Mouse (Mus musculus) hindbrain, embryonic 15.5 days (tissue): ENCODE results near the gene Mylk. TPM values are rescaled to one million over a fixed set of nuclear protein-coding genes. Genes with fewer than 3 reads are reported as not detected.

Source experiments
- ATAC-seq: fragments of 200-750 bp; cut with Nextera tagmentation; 2 replicates; pipeline ENCODE4 v1.8.0; 2017; ENCODE audit warnings: low read depth, moderate number of reproducible peaks, moderate TSS enrichment; ENCODE audit not compliant: low FRiP score
- H3K27ac ChIP-seq: fragments of 300-500 bp; sonication (generic); replicated peaks from 2 replicates; pipeline ENCODE4 v1.5.1; 2015; ENCODE audit warnings: mild to moderate bottlenecking, inconsistent platforms
- H3K27me3 ChIP-seq: fragments of 300-500 bp; sonication (generic); 2 replicates; pipeline ENCODE4 v1.6.1; 2015; ENCODE audit warnings: control low read depth, inconsistent platforms
- H3K36me3 ChIP-seq: fragments of 300-500 bp; sonication (generic); 2 replicates; pipeline ENCODE4 v1.6.1; 2015; ENCODE audit warnings: control low read depth, inconsistent platforms
- H3K4me1 ChIP-seq: fragments of 300-500 bp; sonication (generic); replicated peaks from 2 replicates; pipeline ENCODE4 v1.6.1; 2015; ENCODE audit warnings: control low read depth, inconsistent platforms
- H3K4me2 ChIP-seq: fragments of 300-500 bp; sonication (generic); 2 replicates; pipeline ENCODE4 v1.6.1; 2015; ENCODE audit warnings: moderate library complexity, mild to moderate bottlenecking, inconsistent platforms
- H3K4me3 ChIP-seq: fragments of 300-500 bp; sonication (generic); 2 replicates; pipeline ENCODE4 v1.5.1; 2015; ENCODE audit warnings: mild to moderate bottlenecking, inconsistent platforms
- H3K9ac ChIP-seq: fragments of 300-500 bp; sonication (generic); 2 replicates; pipeline ENCODE4 v1.6.1; 2015; ENCODE audit warnings: inconsistent platforms
- H3K9me3 ChIP-seq: fragments of 300-500 bp; sonication (generic); 2 replicates; pipeline ENCODE4 v1.6.1; 2016; ENCODE audit warnings: control low read depth, inconsistent platforms
- WGBS: fragments of 180-500 bp; shearing (Covaris S2); methylation state at CpG from one replicate; pipeline ENCODE4 v1.1.7; 2015; 5-methylcytosine and 5-hydroxymethylcytosine counted together
- polyA plus RNA-seq: library from polyadenylated mRNA; unstranded; fragments of >200 nt; fragmentation: Nextera tagmentation; extraction: Ambion mirVana; gene quantifications from 2 replicates; pipeline ENCODE4 v1.2.1, GENCODE M21; 2015

The Mylk gene
- polyA plus RNA-seq, 1 experiment from 2014 or later: 5.3 TPM

GRCm38 (mm10) chr16:34958667-34959066, 213.7 kb downstream of the Mylk start:
- Histone ChIP-seq H3K36me3 (no peaks in the 10 kb centered on the region), H3K4me1 (peaks cover 4% of the 10 kb centered on the region; the same call in 1 of the 2 replicates), H3K4me3 (no peak overlapping the region), H3K4me2 (no peak overlapping the region), H3K9ac (no peak overlapping the region), H3K9me3 (no peaks in the 10 kb centered on the region), H3K27ac (no peak overlapping the region), H3K27me3 (no peaks in the 10 kb centered on the region)
- WGBS: 22% methylated on average over 9 of the region's 9 CpGs
- ATAC-seq: no peak; the same call in 1 of the 2 replicates

- no peak overlapping the region for H3K4me3 ChIP-seq
- ATAC-seq: no peak
- no peaks in the 10 kb centered on the region for H3K9me3 ChIP-seq
- H3K4me2 ChIP-seq: no peak overlapping the region
- no peaks in the 10 kb centered on the region for H3K27me3 ChIP-seq
- H3K27ac ChIP-seq: no peak overlapping the region
- peaks cover 4% of the 10 kb centered on the region; the same call in 1 of the 2 replicates for H3K4me1 ChIP-seq
- H3K36me3 ChIP-seq: no peaks in the 10 kb centered on the region
- no peak overlapping the region for H3K9ac ChIP-seq
- WGBS: 87% methylated on average over 5 of the region's 5 CpGs
Observed at GRCm38 (mm10) chr16:34959261-34959660, 214.3 kb downstream of the Mylk start.

- Histone ChIP-seq H3K9ac (no peak overlapping the region), H3K4me3 (no peak overlapping the region), H3K4me2 (no peak overlapping the region), H3K27ac (no peak overlapping the region), H3K9me3 (no peaks in the 10 kb centered on the region), H3K4me1 (peaks cover 4% of the 10 kb centered on the region; the same call in 1 of the 2 replicates), H3K36me3 (no peaks in the 10 kb centered on the region), H3K27me3 (no peaks in the 10 kb centered on the region)
- ATAC-seq: no peak
- WGBS: 73% methylated on average over 5 of the region's 5 CpGs
Observed at GRCm38 (mm10) chr16:34960243-34960642, 215.2 kb downstream of the Mylk start.

DNA sequence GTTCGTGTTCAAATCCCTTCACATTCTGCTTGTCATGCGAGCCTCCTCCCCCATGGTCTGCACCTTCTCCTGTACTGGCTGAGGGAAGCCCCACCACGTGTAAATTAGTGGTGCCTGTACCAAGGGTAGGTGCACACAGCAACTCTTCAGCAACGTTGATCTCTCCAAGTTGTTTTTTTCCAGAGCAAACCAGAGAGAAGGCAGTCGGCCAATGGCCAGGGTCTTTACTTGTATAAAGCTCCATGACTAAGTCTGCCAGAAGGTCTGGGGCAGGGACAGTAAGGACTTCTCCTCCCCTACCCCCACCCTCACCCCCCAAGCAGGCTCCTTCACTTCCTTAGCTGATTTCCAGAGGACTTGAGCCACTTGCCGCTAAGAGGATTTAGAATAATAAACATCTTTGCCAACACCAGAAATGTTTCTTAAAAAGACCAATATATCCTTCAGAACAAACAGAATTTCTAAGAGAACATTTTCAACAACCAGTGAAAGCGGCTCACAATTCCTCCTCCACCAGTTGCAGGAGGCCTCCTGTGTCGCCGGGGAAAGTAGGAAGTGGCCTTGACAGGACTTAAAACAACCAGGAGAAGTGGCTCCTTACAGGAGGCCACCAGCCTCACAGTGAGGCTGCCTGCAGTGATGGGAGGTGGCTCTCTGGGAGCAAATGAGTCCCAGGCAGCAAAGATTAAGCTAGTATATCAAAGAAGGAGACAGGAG, 216.0 kb downstream of the Mylk start:
- peaks cover 4% of the 10 kb centered on the region; the same call in 1 of the 2 replicates for H3K4me1 ChIP-seq
- H3K9ac ChIP-seq: no peak overlapping the region
- WGBS: 69% methylated on average over 9 of the region's 9 CpGs
- H3K4me3 ChIP-seq: no peak overlapping the region
- no peaks in the 10 kb centered on the region for H3K9me3 ChIP-seq
- H3K4me2 ChIP-seq: no peak overlapping the region
- H3K36me3 ChIP-seq: no peaks in the 10 kb centered on the region
- no peak overlapping the region for H3K27ac ChIP-seq
- no peak for ATAC-seq
- H3K27me3 ChIP-seq: no peaks in the 10 kb centered on the region

DNA sequence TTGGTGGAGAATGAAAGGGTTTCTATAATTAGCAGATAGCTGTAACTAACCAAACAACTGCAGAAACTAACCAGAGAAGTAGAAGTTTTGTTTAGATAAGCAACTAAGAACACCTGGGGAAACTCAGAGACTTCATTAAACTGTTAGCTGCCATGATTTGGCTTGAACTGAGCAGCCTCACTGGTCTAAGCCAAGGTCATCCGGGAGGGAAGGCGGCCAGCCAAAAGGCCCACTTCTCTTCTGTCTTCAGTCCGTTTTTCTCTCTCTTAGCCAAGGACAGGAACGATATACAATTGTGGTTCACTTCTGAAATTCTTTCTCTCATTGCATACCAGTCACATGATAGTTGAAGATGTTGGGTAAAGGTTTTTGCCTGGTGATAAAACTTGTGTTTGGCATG, 217.3 kb downstream of the Mylk start:
- no peaks in the 10 kb centered on the region for H3K27me3 ChIP-seq
- H3K9me3 ChIP-seq: no peaks in the 10 kb centered on the region
- H3K27ac ChIP-seq: no peak overlapping the region
- H3K4me3 ChIP-seq: no peak overlapping the region
- no peaks in the 10 kb centered on the region for H3K36me3 ChIP-seq
- no peak overlapping the region for H3K9ac ChIP-seq
- WGBS: 85% methylated on average over 4 of the region's 4 CpGs
- no peak overlapping the region for H3K4me2 ChIP-seq
- H3K4me1 ChIP-seq: peaks cover 8% of the 10 kb centered on the region
- ATAC-seq: no peak

GRCm38 (mm10) chr16:34963008-34963407, 218.0 kb downstream of the Mylk start:
- WGBS: 85% methylated on average over 4 of the region's 4 CpGs

GRCm38 (mm10) chr16:34966620-34967081, 221.6 kb downstream of the Mylk start:
- Histone ChIP-seq H3K9ac (no peak overlapping the region), H3K4me3 (no peak overlapping the region), H3K27ac (no peak overlapping the region), H3K9me3 (no peaks in the 10 kb centered on the region), H3K36me3 (no peaks in the 10 kb centered on the region), H3K4me1 (peaks cover 5% of the 10 kb centered on the region), H3K4me2 (no peak overlapping the region), H3K27me3 (no peaks in the 10 kb centered on the region)
- WGBS: 66% methylated on average over 5 of the region's 5 CpGs
- ATAC-seq: no peak

More at GRCm38 (mm10) chr16:34963008-34963407, 218.0 kb downstream of the Mylk start:
- ATAC-seq: no peak
- H3K4me1 ChIP-seq: peaks cover 9% of the 10 kb centered on the region
- H3K4me3 ChIP-seq: no peak overlapping the region
- H3K4me2 ChIP-seq: no peak overlapping the region
- no peaks in the 10 kb centered on the region for H3K36me3 ChIP-seq
- no peaks in the 10 kb centered on the region for H3K9me3 ChIP-seq
- no peak overlapping the region for H3K9ac ChIP-seq
- no peak overlapping the region for H3K27ac ChIP-seq
- no peaks in the 10 kb centered on the region for H3K27me3 ChIP-seq

DNA sequence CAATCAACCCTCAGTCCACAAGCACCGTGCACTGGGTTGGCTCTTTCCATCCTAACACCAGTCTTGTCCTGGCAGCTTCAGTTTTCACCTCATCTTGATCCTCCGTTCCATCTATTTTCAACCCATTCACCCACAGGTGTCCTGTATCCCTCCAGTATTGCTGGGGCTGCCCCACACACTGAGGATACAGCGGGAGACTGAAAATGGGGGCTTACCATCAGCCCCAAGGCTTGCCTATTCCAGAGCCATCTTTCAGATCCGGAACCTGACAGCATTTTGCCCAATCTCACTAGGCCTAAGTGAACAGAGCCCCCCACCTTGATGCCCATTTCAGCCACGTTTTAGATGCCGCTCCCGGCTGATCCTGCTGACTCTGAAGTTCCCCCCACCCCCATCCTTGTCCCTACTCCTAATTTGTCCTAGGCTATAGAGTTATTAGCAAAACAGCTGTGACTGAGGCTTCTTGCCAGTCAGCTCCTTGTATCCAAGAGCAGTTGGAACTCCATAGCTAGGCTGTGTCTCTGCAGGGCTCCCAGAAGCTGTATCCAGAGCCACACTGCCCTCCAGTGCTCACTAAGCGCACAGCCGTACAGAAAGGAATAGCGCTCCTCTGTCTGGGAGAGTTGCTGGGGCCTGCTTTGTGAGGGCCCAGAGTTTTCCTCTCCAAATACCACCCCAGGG, 222.2 kb downstream of the Mylk start:
- ATAC-seq: peak; percentile 93
- no peaks in the 10 kb centered on the region for H3K27me3 ChIP-seq
- H3K4me2 ChIP-seq: no peak overlapping the region
- H3K27ac ChIP-seq: no peak overlapping the region
- 50% methylated on average over 10 of the region's 10 CpGs for WGBS
- no peaks in the 10 kb centered on the region for H3K36me3 ChIP-seq
- peaks cover 5% of the 10 kb centered on the region for H3K4me1 ChIP-seq
- H3K9ac ChIP-seq: no peak overlapping the region
- no peaks in the 10 kb centered on the region for H3K9me3 ChIP-seq
- H3K4me3 ChIP-seq: no peak overlapping the region

- Histone ChIP-seq H3K4me1 (peaks cover 5% of the 10 kb centered on the region), H3K9me3 (no peaks in the 10 kb centered on the region), H3K27me3 (no peaks in the 10 kb centered on the region), H3K36me3 (no peaks in the 10 kb centered on the region), H3K4me3 (no peak overlapping the region), H3K4me2 (no peak overlapping the region), H3K9ac (no peak overlapping the region), H3K27ac (no peak overlapping the region)
- WGBS: 71% methylated on average over 5 of the region's 5 CpGs
- no peak for ATAC-seq
Observed at GRCm38 (mm10) chr16:34968181-34968580, 223.2 kb downstream of the Mylk start.

DNA sequence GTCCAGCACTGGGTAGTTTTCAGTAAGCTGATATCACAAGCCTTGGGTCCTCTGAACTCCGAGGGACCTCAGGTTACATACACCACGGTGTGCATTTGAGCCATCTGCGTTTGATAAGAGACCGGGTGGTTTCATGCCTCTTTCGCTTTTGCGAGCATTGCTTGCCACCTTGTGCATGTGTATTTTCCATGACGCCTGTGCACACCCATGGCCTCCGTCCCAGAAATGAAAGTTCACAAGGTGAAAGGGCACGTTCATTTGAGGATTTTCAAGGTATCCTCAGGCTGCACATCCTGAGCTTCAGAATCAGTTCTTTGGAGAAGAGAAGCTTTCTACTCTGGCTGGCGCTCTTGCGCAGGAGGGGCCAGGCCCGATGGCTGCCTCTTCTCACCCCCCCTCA, 227.5 kb downstream of the Mylk start:
- WGBS: 87% methylated on average over 12 of the region's 12 CpGs
- no peaks in the 10 kb centered on the region for H3K27me3 ChIP-seq
- no peak overlapping the region for H3K9ac ChIP-seq
- no peaks in the 10 kb centered on the region for H3K9me3 ChIP-seq
- no peak overlapping the region for H3K27ac ChIP-seq
- H3K4me1 ChIP-seq: no peaks in the 10 kb centered on the region
- ATAC-seq: no peak
- H3K4me2 ChIP-seq: no peak overlapping the region
- H3K4me3 ChIP-seq: no peak overlapping the region
- no peaks in the 10 kb centered on the region for H3K36me3 ChIP-seq

- ATAC-seq: no peak
- H3K9me3 ChIP-seq: no peaks in the 10 kb centered on the region
- 70% methylated on average over 2 of the region's 2 CpGs for WGBS
- no peak overlapping the region for H3K27ac ChIP-seq
- no peaks in the 10 kb centered on the region for H3K36me3 ChIP-seq
- H3K27me3 ChIP-seq: no peaks in the 10 kb centered on the region
- H3K4me1 ChIP-seq: no peaks in the 10 kb centered on the region
- no peak overlapping the region for H3K4me2 ChIP-seq
- H3K4me3 ChIP-seq: no peak overlapping the region
- H3K9ac ChIP-seq: no peak overlapping the region
Observed at GRCm38 (mm10) chr16:34975544-34975943, 230.5 kb downstream of the Mylk start.

GRCm38 (mm10) chr16:34976630-34977029, 231.6 kb downstream of the Mylk start:
- 81% methylated on average over 13 of the region's 13 CpGs for WGBS
- Histone ChIP-seq H3K4me3 (no peak overlapping the region), H3K9me3 (no peaks in the 10 kb centered on the region), H3K4me2 (no peak overlapping the region), H3K36me3 (no peaks in the 10 kb centered on the region), H3K9ac (no peak overlapping the region), H3K27ac (no peak overlapping the region), H3K27me3 (no peaks in the 10 kb centered on the region), H3K4me1 (no peaks in the 10 kb centered on the region)
- ATAC-seq: no peak
